Comparison of ENCODE assay signal across 14 mouse cellular contexts in the genomic region with DNA sequence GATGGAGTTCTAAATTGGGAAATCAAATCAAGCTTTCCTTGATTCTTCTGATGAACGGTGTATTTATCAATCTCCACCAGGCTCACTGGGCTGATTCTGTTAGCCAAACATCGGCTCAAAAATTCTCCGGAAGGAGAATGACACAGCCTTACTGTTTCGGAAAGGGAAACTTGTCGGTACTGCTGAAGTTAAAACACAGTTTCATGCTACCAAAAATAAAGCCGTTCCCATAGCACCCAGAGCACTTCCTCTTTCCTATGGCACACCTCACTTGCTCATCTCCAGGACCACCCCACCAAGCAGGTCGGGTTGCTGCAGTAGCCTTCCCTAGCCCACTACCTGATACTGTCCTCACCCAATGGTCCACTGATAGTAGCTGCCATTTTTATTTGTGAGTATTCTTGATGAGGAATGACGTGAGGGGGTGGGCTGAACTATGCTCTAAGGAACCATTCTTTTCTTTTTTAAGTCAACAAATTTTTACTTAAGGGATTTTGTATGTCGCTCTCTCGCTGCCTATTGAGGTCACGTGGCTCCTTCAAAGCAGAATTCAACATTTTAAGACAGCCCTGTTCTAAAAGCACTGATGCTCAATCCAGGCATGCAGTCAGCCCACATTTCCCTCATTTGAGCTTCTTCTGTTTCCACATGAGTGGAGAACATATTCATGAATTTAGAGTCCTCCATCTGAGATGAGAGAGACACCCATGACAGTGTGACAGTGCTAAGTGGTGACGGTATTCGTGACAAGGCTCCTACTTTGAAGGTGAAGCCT. TPM values are rescaled to one million over a fixed set of nuclear protein-coding genes. Genes with fewer than 3 reads are reported as not detected.
DNase-seq lines count a peak whose midpoint lies in the region; ATAC-seq and TF ChIP-seq lines count a peak whose summit lies in the region.
"Had no signal": no experiment of that assay in that cellular context is flagged by ENCODE, and none has a peak within 500 bp of the region (broad histone marks: within the 10 kb centered on the region; RNA-seq: fewer than 3 reads in every experiment).

No protein-coding gene starts in this region.

- peak; percentile 27 for ATAC-seq in megakaryocyte progenitor cell, adult 5-6 weeks (replicated peaks; ENCODE audit: poor library complexity)
- ATAC-seq: intestine, embryonic 16.5 days had no signal

- intact Hi-C loops in left cerebral cortex, postnatal 14 days (cut with DNase I) = no loop called here
- intact Hi-C loops in left cerebral cortex, postnatal 4 days (cut with DNase I) = no loop called here

- TF ChIP-seq POLR2A in brain, embryonic 14.5 days (IDR thresholded peaks at IDR 0.05; ENCODE audit: borderline replicate concordance, extremely low read depth, insufficient read depth, insufficient read length, poor library complexity, severe bottlenecking) = no peak

- DNase-seq in left cerebral cortex, postnatal 14 days (ENCODE audit: low spot score in 2 of 2) = peak; percentile 39 to 56
- no peak for DNase-seq in left cerebral cortex, postnatal 4 days
- DNase-seq in CD4-positive helper T cell, adult 2 months (ENCODE audit: low read depth, low spot score) = peak; percentile 50
- DNase-seq in brain, embryonic 14.5 days (ENCODE audit: low read depth) = peak; percentile 18
- no peak for DNase-seq in adrenal gland, postnatal 4 days (ENCODE audit: low spot score in 2 of 2)
- no peak for DNase-seq in neural tube, embryonic 10.5 days (ENCODE audit: extremely low spot score, low spot score)
- no peak for DNase-seq in layer of hippocampus, postnatal 36 days
- DNase-seq: cerebellum, adult 9-11 months; heart, postnatal 36 days; kidney, postnatal 10 days; lung, embryonic 14.5 days; right cerebral cortex, postnatal 4 days had no signal

- TF ChIP-seq CTCF in brain, embryonic 14.5 days (IDR thresholded peaks at IDR 0.05; ENCODE audit: borderline replicate concordance, extremely low read depth, insufficient read depth, insufficient read length) = no peak

RNA-seq across cellular contexts. Expression of gene Ripor2, which starts 52.5 kb away (rescaled TPM):
- 10 to 100 TPM; 74.2 to 75.5 TPM for total RNA-seq in left cerebral cortex, postnatal 14 days (2021)
- total RNA-seq in left cerebral cortex, postnatal 4 days (2021) = 10 to 100 TPM; 55.7 to 56.5 TPM
- 29.5 and 32.0 TPM in 2 replicates for polyA plus RNA-seq in brain, embryonic 14.5 days (2012; rRNA removed)
- total RNA-seq in megakaryocyte progenitor cell, adult 5-6 weeks (2015) = 37.6 and 50.4 TPM in 2 replicates
- total RNA-seq in megakaryocyte progenitor cell, adult 5-6 weeks (2017) = 24.0 and 28.9 TPM in 2 replicates
- 1 to 10 TPM; 9.1 to 9.7 TPM for total RNA-seq in adrenal gland, postnatal 4 days (2021)
- 10 to 100 TPM; 75.7 to 81.1 TPM for total RNA-seq in layer of hippocampus, postnatal 36 days (2021)

Comparison
In these comparisons a context has a peak if more than half of its experiments do, and no peak if none do; other contexts are left out.
1. DNase-seq: peak in left cerebral cortex, postnatal 14 days (2 of 2), CD4-positive helper T cell, adult 2 months (single experiment) and brain, embryonic 14.5 days (single experiment); none in left cerebral cortex, postnatal 4 days (single experiment), adrenal gland, postnatal 4 days (0 of 2), neural tube, embryonic 10.5 days (single experiment) and layer of hippocampus, postnatal 36 days (0 of 2).